Mouse (Mus musculus) gastrocnemius, postnatal 25 days (tissue): Measurements from ENCODE around the gene Phf10. TPM values are rescaled to one million over a fixed set of nuclear protein-coding genes. Genes with fewer than 3 reads are reported as not detected.
"Not testable (repeated sequence)": the region's sequence is repeated elsewhere in the genome, so short reads cannot be mapped to it uniquely, and the experiment has no call there.

Experiments
- DNase-seq: peaks from one replicate; pipeline ENCODE4 v3.0.0; 2022
- total RNA-seq, 2 experiments: library from RNA; stranded (reverse); gene quantifications; 1 replicate in 1 of 2; 2 replicates in 1 of 2; pipeline ENCODE4 v1.2.3; 2021

The Phf10 gene
- total RNA-seq, 2 experiments from 2014 or later, result 44.2 to 46.5 TPM

DNA sequence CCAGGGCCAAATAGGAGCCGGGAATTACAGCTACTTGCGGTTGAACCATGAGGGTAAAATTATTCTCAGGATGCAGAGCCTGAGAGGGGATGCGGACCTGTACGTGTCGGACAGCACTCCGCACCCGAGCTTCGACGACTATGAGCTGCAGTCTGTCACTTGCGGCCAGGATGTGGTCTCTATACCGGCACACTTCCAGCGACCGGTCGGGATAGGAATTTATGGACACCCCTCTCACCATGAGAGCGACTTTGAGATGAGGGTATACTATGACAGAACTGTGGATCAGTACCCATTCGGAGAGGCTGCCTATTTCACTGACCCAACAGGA lies 17.4 kb downstream of the Phf10 start:
- no peak for DNase-seq

DNA sequence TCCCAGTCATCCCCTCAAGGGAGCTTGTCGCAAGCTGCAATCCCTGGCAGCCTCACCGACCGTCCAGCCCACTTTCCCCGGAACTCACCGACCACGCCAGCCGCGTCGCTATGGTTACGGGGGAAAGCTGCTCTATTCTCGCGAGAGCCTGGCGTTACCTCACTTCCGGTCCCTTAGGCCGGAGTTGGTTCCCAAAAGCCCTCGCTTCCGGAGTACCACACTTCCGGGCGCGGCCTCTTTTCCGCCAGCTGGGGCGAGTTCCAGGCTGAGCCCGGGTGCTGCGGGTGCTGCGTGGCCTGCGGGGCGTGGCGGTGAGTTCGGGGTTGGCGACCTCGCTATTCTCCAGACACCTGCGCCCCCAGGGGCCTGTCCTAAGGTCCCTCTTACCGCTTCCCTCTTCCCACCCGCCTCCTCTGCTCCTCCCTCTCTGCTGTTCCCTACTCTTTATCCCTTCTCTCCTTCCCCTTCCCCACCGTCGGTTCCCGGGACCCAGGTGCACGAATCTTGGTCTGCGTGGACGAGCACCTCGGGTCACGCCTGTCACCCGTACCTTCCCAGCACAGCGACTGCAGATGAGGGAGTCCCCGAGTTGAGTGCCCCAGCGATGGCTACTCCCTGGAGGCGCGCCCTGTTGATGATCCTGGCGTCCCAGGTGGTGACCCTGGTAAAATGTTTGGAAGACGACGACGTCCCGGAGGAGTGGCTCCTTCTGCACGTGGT lies 17.9 kb downstream of the Phf10 start, which contains the start of the genes Wdr27 and 1600012H06Rik:
Gene Wdr27 (minus strand): TSS at position 150 of the 720 bp plus-strand sequence.
Gene 1600012H06Rik (plus strand): TSS at position 176 of the 720 bp plus-strand sequence.
- peak; percentile 97 for DNase-seq

- DNase-seq, result not testable (repeated sequence)
Measured at GRCm38 (mm10) chr17:14942181-14942580, 18.9 kb downstream of the Phf10 start.

GRCm38 (mm10) chr17:14935841-14936605 lies 25.1 kb downstream of the Phf10 start:
- DNase-seq, result no peak

DNA sequence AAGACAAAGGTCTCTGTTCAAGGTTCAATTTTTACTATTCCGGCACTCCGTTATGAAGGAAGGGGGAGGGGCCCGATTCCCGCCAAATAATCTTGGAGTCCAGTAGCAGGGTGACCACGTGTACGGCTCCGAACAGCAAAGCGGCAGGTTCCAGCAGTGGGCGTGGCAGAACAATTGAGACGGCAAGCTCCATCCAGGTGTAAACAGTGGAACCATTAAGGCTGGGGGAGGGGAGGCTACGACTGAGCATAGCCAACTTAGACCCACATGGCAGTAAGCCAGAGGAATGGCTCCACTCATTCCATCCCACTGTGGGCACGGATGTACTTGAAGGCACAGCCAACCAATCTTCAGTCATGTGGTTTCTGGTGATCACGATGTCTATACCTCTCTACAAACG lies 25.8 kb downstream of the Phf10 start:
- DNase-seq, result not testable (repeated sequence)

- DNase-seq, result no peak
Measured at GRCm38 (mm10) chr17:14931469-14931868, 29.6 kb downstream of the Phf10 start.

DNA sequence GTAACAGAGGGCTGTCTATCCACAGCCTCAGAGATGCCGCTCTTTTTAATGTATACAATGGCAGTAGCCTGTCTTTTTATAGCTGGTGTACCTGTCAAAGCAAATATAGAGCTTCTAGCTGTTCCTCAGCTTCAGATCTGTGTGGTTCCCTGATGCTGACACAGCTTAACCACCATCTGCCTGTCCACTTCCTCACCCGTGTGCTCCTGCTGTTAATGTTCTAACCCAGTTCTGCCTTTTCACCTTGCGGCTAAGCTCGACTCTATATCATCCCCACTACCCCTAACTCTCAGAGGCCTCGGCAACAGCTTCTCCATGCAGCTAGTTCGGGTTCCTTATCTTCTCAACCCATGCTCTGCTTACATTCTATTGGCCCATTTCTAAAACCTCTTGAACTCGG lies 30.4 kb downstream of the Phf10 start:
- no peak for DNase-seq

GRCm38 (mm10) chr17:14928631-14929030 lies 32.4 kb downstream of the Phf10 start:
- DNase-seq, result no peak

- no peak for DNase-seq
Measured at GRCm38 (mm10) chr17:14927644-14928218, 33.3 kb downstream of the Phf10 start.

GRCm38 (mm10) chr17:14921582-14921981 lies 39.5 kb downstream of the Phf10 start:
- DNase-seq, result no peak

DNA sequence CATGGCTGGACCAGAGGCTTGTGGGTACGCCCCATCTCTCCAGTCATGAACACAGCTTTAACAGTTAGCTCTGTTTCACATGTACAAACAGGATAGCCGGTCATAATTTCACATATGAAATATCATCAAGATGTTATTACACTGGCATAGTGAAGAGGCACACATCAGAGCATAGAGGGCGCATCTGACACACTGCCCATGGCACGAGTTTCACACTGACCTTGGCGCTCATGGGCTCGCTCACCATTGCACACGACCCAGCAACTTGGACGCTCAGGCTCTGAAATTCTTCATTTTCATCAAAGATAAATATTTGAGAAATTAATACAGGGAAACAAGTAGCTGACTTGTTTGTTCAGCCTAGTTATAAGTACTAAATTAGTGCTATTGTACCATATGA lies 43.2 kb downstream of the Phf10 start:
- no peak for DNase-seq

DNA sequence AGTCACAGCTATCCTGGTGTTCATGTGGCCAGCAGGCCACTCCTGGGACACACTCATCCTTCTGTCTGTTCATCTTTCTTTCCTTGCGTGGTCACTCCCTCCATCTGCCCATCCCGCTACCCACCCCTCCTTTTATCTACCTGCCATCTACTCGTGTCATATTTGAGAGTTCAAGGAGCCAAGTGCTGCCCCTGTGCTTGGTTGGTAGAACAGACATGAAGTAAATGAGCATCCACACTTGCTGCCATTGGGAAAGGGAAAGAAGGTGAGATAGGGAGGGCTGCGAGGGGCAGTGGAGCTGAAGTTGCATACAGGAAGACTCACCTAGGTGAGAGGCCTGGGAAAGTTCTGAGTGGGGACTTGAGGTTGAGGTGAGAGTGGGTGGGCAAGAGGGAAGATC lies 46.7 kb downstream of the Phf10 start:
- DNase-seq, result no peak

GRCm38 (mm10) chr17:14912981-14913380 lies 48.1 kb downstream of the Phf10 start:
- DNase-seq, result no peak

- DNase-seq, result no peak
Measured at GRCm38 (mm10) chr17:14912420-14912819, 48.7 kb downstream of the Phf10 start.

GRCm38 (mm10) chr17:14910771-14911170 lies 50.3 kb downstream of the Phf10 start:
- DNase-seq, result no peak

GRCm38 (mm10) chr17:14909331-14909730 lies 51.7 kb downstream of the Phf10 start:
- DNase-seq, result no peak

- DNase-seq, result no peak
Measured at GRCm38 (mm10) chr17:14907136-14907535, 53.9 kb downstream of the Phf10 start.

GRCm38 (mm10) chr17:14906611-14907010 lies 54.5 kb downstream of the Phf10 start:
- DNase-seq, result no peak

GRCm38 (mm10) chr17:14904637-14905265 lies 56.3 kb downstream of the Phf10 start:
- DNase-seq, result peak; percentile 24

- no peak for DNase-seq
Measured at GRCm38 (mm10) chr17:14904206-14904605, 56.9 kb downstream of the Phf10 start.

GRCm38 (mm10) chr17:14903212-14903611 lies 57.9 kb downstream of the Phf10 start:
- DNase-seq, result no peak

DNA sequence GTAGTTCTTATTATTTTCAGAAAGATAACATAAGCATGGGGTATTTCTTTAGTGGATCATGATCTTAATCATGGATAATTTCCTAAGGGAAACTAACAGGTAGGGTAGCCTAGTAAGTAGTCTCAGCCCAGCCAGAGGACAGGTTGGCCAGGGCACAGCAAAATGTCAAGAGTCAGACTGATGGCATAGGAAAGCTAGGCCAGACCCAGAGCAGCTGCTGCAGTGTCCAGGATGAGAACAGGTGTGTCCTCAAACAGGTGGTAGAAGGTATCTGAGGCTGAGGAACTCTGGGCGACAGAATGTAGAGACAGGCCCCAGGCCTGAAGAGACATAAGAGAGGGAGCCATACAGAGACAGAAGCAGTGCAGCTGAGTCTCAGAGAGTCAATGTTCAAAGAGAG lies 62.1 kb downstream of the Phf10 start:
- no peak for DNase-seq

DNA sequence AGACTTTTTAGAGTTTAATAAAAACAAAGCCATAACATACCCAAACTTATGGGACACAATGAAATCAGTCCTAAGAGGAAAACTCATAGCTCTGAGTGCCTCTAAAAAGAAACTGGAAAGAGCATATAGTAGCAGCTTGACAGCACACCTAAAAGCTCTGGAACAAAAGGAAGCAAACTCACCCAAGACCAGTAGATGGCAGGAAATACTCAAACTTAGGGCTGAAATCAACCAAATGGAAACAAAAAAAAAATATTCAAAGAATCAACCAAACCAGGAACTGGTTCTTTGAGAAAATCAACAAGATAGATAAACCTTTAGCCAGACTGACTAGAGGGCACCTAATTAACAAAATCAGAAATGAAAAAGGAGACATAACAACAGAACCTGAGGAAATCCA lies 66.0 kb downstream of the Phf10 start:
- DNase-seq, result not testable (repeated sequence)
